Mouse (Mus musculus): Measurements from ENCODE around the gene Sv2a. TPM values are rescaled to one million over a fixed set of nuclear protein-coding genes. Genes with fewer than 3 reads are reported as not detected.
"Not testable (repeated sequence)": the region's sequence is repeated elsewhere in the genome, so short reads cannot be mapped to it uniquely, and the experiment has no call there.

Sv2a gene
- polyA plus RNA-seq, 1 experiment from 2014 or later: 14.1 TPM

DNA sequence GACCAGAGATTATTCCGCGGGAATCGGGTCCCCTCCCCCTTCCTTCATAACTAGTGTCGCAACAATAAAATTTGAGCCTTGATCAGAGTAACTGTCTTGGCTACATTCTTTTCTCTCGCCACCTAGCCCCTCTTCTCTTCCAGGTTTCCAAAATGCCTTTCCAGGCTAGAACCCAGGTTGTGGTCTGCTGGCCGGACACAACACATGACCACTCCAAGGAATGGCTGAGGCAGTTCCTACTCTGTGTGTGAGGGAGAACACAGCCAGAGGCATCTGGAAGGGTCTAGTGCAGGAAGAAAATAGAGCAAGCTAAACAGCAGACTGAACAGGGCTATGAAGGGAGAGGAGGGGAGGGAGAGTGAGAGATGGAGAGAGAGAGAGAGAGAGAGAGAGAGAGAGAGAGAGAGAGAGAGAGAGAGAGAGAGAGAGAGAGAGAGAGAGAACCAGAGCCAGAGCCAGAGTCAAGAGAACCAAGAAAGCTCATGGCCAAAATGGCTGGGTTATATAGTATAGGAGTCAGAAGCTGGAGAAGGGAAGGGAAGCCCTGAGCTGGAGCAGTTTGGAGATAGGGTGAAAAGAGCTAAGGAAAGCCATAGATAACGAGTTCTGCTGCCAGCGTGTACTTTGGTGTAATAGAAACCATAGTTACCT lies 17.8 kb downstream of the Sv2a start:
- H3K4me3 ChIP-seq (ENCODE audit: low read depth, low read length); DNase-seq (ENCODE audit: low spot score); H3K27me3 ChIP-seq (ENCODE audit: control insufficient read depth, insufficient read depth, low read length); H3K9ac ChIP-seq (ENCODE audit: low read length); H3K4me2 ChIP-seq (ENCODE audit: low read depth); H3K27ac ChIP-seq (ENCODE audit: low read depth, low read length); H3K4me1 ChIP-seq (ENCODE audit: control insufficient read depth, insufficient read depth, low read length); H3K36me3 ChIP-seq (ENCODE audit: control insufficient read depth, insufficient read depth, low read length); H3K9me3 ChIP-seq (ENCODE audit: control insufficient read depth, low read length); ATAC-seq (ENCODE audit: insufficient read depth, low FRiP score, low TSS enrichment): not testable (repeated sequence)
- WGBS: 43% methylated on average over 5 of the region's 8 CpGs

GRCm38 (mm10) chr3:96199731-96200130 lies 18.8 kb downstream of the Sv2a start:
- DNase-seq (ENCODE audit: low spot score) (no peak), ATAC-seq (ENCODE audit: insufficient read depth, low FRiP score, low TSS enrichment) (no peak)
- Histone ChIP-seq H3K27me3 (ENCODE audit: control insufficient read depth, insufficient read depth, low read length) (no peaks in the 10 kb centered on the region), H3K27ac (ENCODE audit: low read depth, low read length) (no peak overlapping the region), H3K4me3 (ENCODE audit: low read depth, low read length) (no peak overlapping the region), H3K9me3 (ENCODE audit: control insufficient read depth, low read length) (no peaks in the 10 kb centered on the region), H3K4me1 (ENCODE audit: control insufficient read depth, insufficient read depth, low read length) (peaks cover 5% of the 10 kb centered on the region), H3K36me3 (ENCODE audit: control insufficient read depth, insufficient read depth, low read length) (no peaks in the 10 kb centered on the region; the same call in 1 of the 2 replicates), H3K9ac (ENCODE audit: low read length) (no peak overlapping the region), H3K4me2 (ENCODE audit: low read depth) (no peak overlapping the region)
- 66% methylated on average over 2 of the region's 2 CpGs for WGBS

- DNase-seq (ENCODE audit: low spot score): no peak
- no peaks in the 10 kb centered on the region for H3K27me3 ChIP-seq (ENCODE audit: control insufficient read depth, insufficient read depth, low read length)
- no peak overlapping the region for H3K4me2 ChIP-seq (ENCODE audit: low read depth)
- no peak overlapping the region for H3K4me3 ChIP-seq (ENCODE audit: low read depth, low read length)
- ATAC-seq (ENCODE audit: insufficient read depth, low FRiP score, low TSS enrichment): no peak
- no peak overlapping the region for H3K27ac ChIP-seq (ENCODE audit: low read depth, low read length)
- 89% methylated on average over 3 of the region's 3 CpGs for WGBS
- no peak overlapping the region for H3K9ac ChIP-seq (ENCODE audit: low read length)
- H3K4me1 ChIP-seq (ENCODE audit: control insufficient read depth, insufficient read depth, low read length): no peaks in the 10 kb centered on the region
- H3K36me3 ChIP-seq (ENCODE audit: control insufficient read depth, insufficient read depth, low read length): no peaks in the 10 kb centered on the region
- no peaks in the 10 kb centered on the region for H3K9me3 ChIP-seq (ENCODE audit: control insufficient read depth, low read length)
Measured at GRCm38 (mm10) chr3:96207819-96208218, 26.9 kb downstream of the Sv2a start.

- ATAC-seq (ENCODE audit: insufficient read depth, low FRiP score, low TSS enrichment): no peak
- Histone ChIP-seq H3K4me3 (ENCODE audit: low read depth, low read length) (no peak overlapping the region), H3K4me1 (ENCODE audit: control insufficient read depth, insufficient read depth, low read length) (no peaks in the 10 kb centered on the region), H3K4me2 (ENCODE audit: low read depth) (no peak overlapping the region), H3K27ac (ENCODE audit: low read depth, low read length) (no peak overlapping the region), H3K27me3 (ENCODE audit: control insufficient read depth, insufficient read depth, low read length) (no peaks in the 10 kb centered on the region), H3K9ac (ENCODE audit: low read length) (no peak overlapping the region), H3K9me3 (ENCODE audit: control insufficient read depth, low read length) (no peaks in the 10 kb centered on the region), H3K36me3 (ENCODE audit: control insufficient read depth, insufficient read depth, low read length) (no peaks in the 10 kb centered on the region)
- no peak for DNase-seq (ENCODE audit: low spot score)
- 28% methylated on average over 15 of the region's 15 CpGs for WGBS
Measured at GRCm38 (mm10) chr3:96209242-96209641, 28.3 kb downstream of the Sv2a start.

DNA sequence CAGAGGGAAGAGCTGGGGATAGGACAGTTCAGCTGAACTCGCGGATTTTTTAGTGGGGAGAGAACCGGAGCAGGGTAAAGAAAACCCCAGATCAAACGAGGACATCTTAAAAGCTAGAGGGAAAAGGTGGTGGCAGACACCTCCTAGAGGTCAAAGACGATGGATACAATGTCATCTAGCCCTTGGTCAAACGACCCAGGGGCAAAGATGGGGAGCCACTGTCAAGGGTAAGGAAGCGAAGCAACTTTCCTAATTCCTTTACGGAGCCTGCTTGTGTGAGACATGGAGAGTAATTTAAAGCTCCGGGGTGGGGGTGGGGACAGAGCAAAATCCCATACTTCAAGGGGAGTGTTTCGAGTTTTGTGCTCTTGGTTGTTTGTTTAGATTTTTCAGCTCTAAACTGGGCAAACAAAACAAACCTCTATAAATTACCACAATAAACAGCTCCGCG lies 38.3 kb downstream of the Sv2a start:
- ATAC-seq (ENCODE audit: insufficient read depth, low FRiP score, low TSS enrichment) (peak; percentile 13), DNase-seq (ENCODE audit: low spot score) (peak; percentile 55)
- WGBS: under 1% methylated on average over 12 of the region's 12 CpGs
- H3K9ac ChIP-seq (ENCODE audit: low read length): peak overlapping the region; percentile 71
- peak overlapping the region; percentile 61 for H3K4me2 ChIP-seq (ENCODE audit: low read depth)
- peak overlapping the region; percentile 97 for H3K27ac ChIP-seq (ENCODE audit: low read depth, low read length)
- peaks cover 20% of the 10 kb centered on the region for H3K4me1 ChIP-seq (ENCODE audit: control insufficient read depth, insufficient read depth, low read length)
- no peaks in the 10 kb centered on the region for H3K27me3 ChIP-seq (ENCODE audit: control insufficient read depth, insufficient read depth, low read length)
- H3K9me3 ChIP-seq (ENCODE audit: control insufficient read depth, low read length): no peaks in the 10 kb centered on the region
- no peaks in the 10 kb centered on the region for H3K36me3 ChIP-seq (ENCODE audit: control insufficient read depth, insufficient read depth, low read length)
- H3K4me3 ChIP-seq (ENCODE audit: low read depth, low read length): peak overlapping the region; percentile 47

GRCm38 (mm10) chr3:96219661-96220130 lies 38.7 kb downstream of the Sv2a start, which contains the start of the genes Bola1 and Hist2h2ab:
Gene Bola1, minus strand, starts transcription at chr3:96219709.
Gene Hist2h2ab, plus strand, starts transcription at chr3:96219865.
- under 1% methylated on average over 36 of the region's 37 CpGs for WGBS
- Histone ChIP-seq H3K9ac (ENCODE audit: low read length) (peak within 1 kb of the TSS; percentile 71), H3K9me3 (ENCODE audit: control insufficient read depth, low read length) (no peaks in the 10 kb centered on the region), H3K4me1 (ENCODE audit: control insufficient read depth, insufficient read depth, low read length) (peaks cover 20% of the 10 kb centered on the region), H3K27ac (ENCODE audit: low read depth, low read length) (peak within 1 kb of the TSS; percentile 97), H3K4me3 (ENCODE audit: low read depth, low read length) (peak within 1 kb of the TSS; percentile 47), H3K36me3 (ENCODE audit: control insufficient read depth, insufficient read depth, low read length) (no peaks in the 10 kb centered on the region), H3K27me3 (ENCODE audit: control insufficient read depth, insufficient read depth, low read length) (no peaks in the 10 kb centered on the region), H3K4me2 (ENCODE audit: low read depth) (peak within 1 kb of the TSS; percentile 61)
- ATAC-seq (ENCODE audit: insufficient read depth, low FRiP score, low TSS enrichment): peak; percentile 87
- DNase-seq (ENCODE audit: low spot score): peak; percentile 81

DNA sequence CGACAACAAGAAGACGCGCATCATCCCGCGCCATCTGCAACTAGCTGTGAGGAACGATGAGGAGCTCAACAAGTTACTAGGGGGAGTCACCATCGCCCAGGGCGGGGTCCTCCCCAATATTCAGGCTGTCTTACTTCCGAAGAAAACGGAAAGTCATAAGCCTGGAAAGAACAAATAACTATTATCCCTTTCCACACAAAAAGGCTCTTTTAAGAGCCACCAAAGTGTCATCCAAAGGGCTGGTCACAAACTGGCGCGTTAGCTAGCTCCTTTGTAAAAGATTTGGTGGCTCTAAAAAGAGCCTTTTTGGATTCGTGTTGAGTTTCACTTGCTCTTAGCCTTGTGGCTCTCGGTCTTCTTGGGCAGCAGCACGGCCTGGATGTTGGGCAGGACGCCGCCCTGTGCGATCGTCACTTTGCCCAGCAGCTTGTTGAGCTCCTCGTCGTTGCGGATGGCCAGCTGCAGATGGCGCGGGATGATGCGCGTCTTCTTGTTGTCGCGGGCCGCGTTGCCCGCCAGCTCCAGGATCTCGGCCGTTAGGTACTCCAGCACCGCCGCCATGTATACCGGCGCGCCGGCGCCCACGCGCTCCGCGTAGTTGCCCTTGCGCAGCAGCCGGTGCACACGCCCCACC lies 39.3 kb downstream of the Sv2a start:
- ATAC-seq (ENCODE audit: insufficient read depth, low FRiP score, low TSS enrichment): peak; percentile 25
- not testable (repeated sequence) for H3K27me3 ChIP-seq (ENCODE audit: control insufficient read depth, insufficient read depth, low read length); H3K36me3 ChIP-seq (ENCODE audit: control insufficient read depth, insufficient read depth, low read length); H3K9me3 ChIP-seq (ENCODE audit: control insufficient read depth, low read length); DNase-seq (ENCODE audit: low spot score)
- Histone ChIP-seq H3K9ac (ENCODE audit: low read length) (peak overlapping the region; percentile 71), H3K4me3 (ENCODE audit: low read depth, low read length) (peak overlapping the region; percentile 47), H3K4me2 (ENCODE audit: low read depth) (peak overlapping the region; percentile 61), H3K27ac (ENCODE audit: low read depth, low read length) (peak overlapping the region; percentile 97), H3K4me1 (ENCODE audit: control insufficient read depth, insufficient read depth, low read length) (peaks cover 20% of the 10 kb centered on the region)
- 0% methylated on average over 35 of the region's 47 CpGs for WGBS

DNA sequence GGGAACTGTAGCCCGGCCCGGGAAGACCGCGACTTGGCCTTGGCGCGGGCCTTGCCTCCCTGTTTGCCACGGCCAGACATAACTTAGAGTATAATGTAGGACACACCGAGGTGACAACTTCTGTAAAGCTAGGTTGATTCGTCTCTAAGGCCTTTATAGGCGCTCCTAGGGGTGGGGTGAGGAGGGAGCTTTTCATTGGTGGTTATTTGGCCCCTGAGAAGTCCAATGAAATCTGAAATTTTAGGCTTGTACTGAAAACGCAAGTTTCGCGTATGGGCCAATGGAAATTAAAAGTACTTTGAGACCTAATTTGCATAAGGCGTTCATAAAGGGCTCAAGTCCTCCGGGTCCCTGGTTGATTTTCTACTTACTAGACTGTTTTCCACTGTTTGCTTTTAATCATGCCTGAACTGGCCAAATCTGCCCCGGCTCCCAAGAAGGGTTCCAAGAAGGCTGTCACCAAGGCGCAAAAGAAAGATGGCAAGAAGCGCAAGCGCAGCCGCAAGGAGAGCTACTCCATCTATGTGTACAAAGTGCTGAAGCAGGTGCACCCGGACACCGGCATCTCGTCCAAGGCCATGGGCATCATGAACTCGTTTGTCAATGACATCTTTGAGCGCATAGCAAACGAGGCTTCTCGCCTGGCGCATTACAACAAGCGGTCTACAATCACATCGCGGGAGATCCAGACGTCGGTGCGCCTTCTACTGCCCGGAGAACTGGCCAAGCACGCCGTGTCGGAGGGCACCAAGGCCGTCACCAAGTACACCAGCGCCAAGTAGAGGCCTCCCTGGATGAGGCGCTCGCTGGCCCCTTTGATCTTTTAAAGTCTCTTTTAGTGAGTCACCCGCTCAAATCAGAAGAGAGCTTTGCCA lies 40.1 kb downstream of the Sv2a start, which contains the start of the genes Hist2h2ac and Hist2h2be:
Gene Hist2h2ac, minus strand, starts transcription at position 116 of the 875 bp plus-strand sequence.
Gene Hist2h2be, plus strand, starts transcription at position 355 of the 875 bp plus-strand sequence.
- H3K9me3 ChIP-seq (ENCODE audit: control insufficient read depth, low read length): no peaks in the 10 kb centered on the region
- peak; percentile 79 for ATAC-seq (ENCODE audit: insufficient read depth, low FRiP score, low TSS enrichment)
- peaks cover 20% of the 10 kb centered on the region for H3K4me1 ChIP-seq (ENCODE audit: control insufficient read depth, insufficient read depth, low read length)
- H3K27me3 ChIP-seq (ENCODE audit: control insufficient read depth, insufficient read depth, low read length): no peaks in the 10 kb centered on the region
- H3K27ac ChIP-seq (ENCODE audit: low read depth, low read length): peak within 1 kb of the TSS; percentile 97
- peak within 1 kb of the TSS; percentile 71 for H3K9ac ChIP-seq (ENCODE audit: low read length)
- peak; percentile 83 for DNase-seq (ENCODE audit: low spot score)
- peak within 1 kb of the TSS; percentile 47 for H3K4me3 ChIP-seq (ENCODE audit: low read depth, low read length)
- H3K4me2 ChIP-seq (ENCODE audit: low read depth): peak within 1 kb of the TSS; percentile 61
- WGBS: under 1% methylated on average over 43 of the region's 43 CpGs
- H3K36me3 ChIP-seq (ENCODE audit: control insufficient read depth, insufficient read depth, low read length): no peaks in the 10 kb centered on the region

Measured in neural tube, embryonic 11.5 days (tissue).